8 mouse cellular contexts compared by ENCODE assay signal in the genomic region with DNA sequence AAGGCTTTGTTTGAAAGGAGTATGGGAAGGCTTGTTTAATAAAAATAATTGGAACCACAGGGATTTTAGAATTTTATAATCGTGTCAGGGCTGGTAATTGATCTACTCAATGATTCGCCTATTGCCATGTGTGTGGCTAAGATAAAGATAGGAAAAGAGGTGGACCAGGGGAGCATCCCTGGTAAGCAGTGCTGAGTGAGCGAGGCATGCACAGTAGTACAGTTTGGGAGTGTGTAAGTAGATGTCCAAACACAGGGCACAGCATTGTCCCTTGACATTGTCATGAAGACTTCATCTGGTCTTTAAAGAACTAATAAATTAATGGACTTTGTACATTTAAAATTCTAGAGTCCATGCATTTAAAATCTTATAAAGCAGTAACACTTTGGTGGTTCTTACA.
"Had no signal": no experiment of that assay in that cellular context is flagged by ENCODE, and none has a peak within 500 bp of the region (broad histone marks: within the 10 kb centered on the region; RNA-seq: fewer than 3 reads in every experiment).

No protein-coding gene starts in this region.

- DNase-seq: right cerebral cortex, postnatal 14 days; thymus, adult 18-20 months; thymus, adult 2 months; thymus, postnatal 36 days had no signal

- H3K9ac ChIP-seq: neural tube, embryonic 13.5 days; neural tube, embryonic 15.5 days; stomach, embryonic 15.5 days had no signal

- H3K27me3 ChIP-seq: neural tube, embryonic 13.5 days; neural tube, embryonic 15.5 days; stomach, embryonic 15.5 days had no signal

- H3K36me3 ChIP-seq: stomach, embryonic 15.5 days had no signal

- H3K27ac ChIP-seq: neural tube, embryonic 13.5 days; neural tube, embryonic 15.5 days; stomach, embryonic 15.5 days; stomach, postnatal 0 days had no signal

- H3K4me1 ChIP-seq: neural tube, embryonic 13.5 days; neural tube, embryonic 15.5 days; stomach, embryonic 15.5 days had no signal

- H3K9me3 ChIP-seq: neural tube, embryonic 13.5 days; neural tube, embryonic 15.5 days; stomach, embryonic 15.5 days had no signal

- H3K4me3 ChIP-seq: neural tube, embryonic 13.5 days; neural tube, embryonic 15.5 days; stomach, embryonic 15.5 days had no signal

- H3K4me2 ChIP-seq: neural tube, embryonic 13.5 days; neural tube, embryonic 15.5 days; stomach, embryonic 15.5 days had no signal
